ENCODE assay signal across 32 mouse cellular contexts in the genomic region with DNA sequence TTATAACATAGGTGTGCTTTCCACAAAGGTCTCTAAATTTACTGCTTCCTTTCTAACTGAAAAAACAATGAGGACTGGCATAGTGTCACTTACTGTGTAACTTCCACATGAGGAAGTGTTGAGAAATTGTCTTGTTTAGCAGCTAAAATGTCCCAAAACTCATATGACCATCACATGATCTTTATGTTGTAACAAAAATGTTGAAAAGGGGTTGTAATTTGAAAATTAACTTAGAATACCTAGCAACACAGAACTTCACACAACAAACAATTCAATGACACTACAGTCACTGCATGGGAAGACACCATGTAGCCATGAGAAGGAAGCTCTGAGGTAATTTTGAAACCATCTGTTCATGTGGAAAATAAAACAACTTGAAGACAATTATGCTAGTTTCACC. TPM values are rescaled to one million over a fixed set of nuclear protein-coding genes. Genes with fewer than 3 reads are reported as not detected.
DNase-seq lines count a peak whose midpoint lies in the region; ATAC-seq and TF ChIP-seq lines count a peak whose summit lies in the region.
"Had no signal": no experiment of that assay in that cellular context is flagged by ENCODE, and none has a peak within 500 bp of the region (broad histone marks: within the 10 kb centered on the region; RNA-seq: fewer than 3 reads in every experiment).

No protein-coding gene starts in this region.

- no peak overlapping the region for H3K4me3 ChIP-seq in lung, postnatal 0 days (ENCODE audit: low read depth, low read length)
- no peak overlapping the region for H3K4me3 ChIP-seq in layer of hippocampus, adult 2 months
- H3K4me3 ChIP-seq: embryonic facial prominence, embryonic 10.5 days; forebrain, embryonic 12.5 days; heart, embryonic 15.5 days; hindbrain, embryonic 15.5 days; neural tube, embryonic 15.5 days had no signal

- H3K36me3 ChIP-seq in lung, postnatal 0 days (ENCODE audit: insufficient read depth, low read length), result no peaks in the 10 kb centered on the region
- H3K36me3 ChIP-seq: forebrain, embryonic 12.5 days; heart, embryonic 15.5 days; hindbrain, embryonic 15.5 days; neural tube, embryonic 15.5 days had no signal

- no peak for TF ChIP-seq EP300 in lung, postnatal 0 days (IDR thresholded peaks at IDR 0.05)

- no peak for ATAC-seq in lung, postnatal 0 days
- ATAC-seq in granulocyte monocyte progenitor cell, adult 5-6 weeks (replicated peaks; ENCODE audit: poor library complexity, severe bottlenecking), result peak; percentile 71
- ATAC-seq in megakaryocyte, adult 5-6 weeks (ENCODE audit: poor library complexity, severe bottlenecking), result peak; percentile 51
- no peak for ATAC-seq in CD4-positive, CD25-positive, alpha-beta regulatory T cell, adult 4 months

- TF ChIP-seq CTCF in lung, postnatal 0 days (IDR thresholded peaks at IDR 0.05), result no peak
- TF ChIP-seq CTCF in layer of hippocampus, adult 2 months (conservative IDR thresholded peaks at IDR 0.05), result no peak

- no peaks in the 10 kb centered on the region for H3K27me3 ChIP-seq in lung, postnatal 0 days (replicated peaks; ENCODE audit: insufficient read depth, low read length)
- H3K27me3 ChIP-seq: forebrain, embryonic 12.5 days; heart, embryonic 15.5 days; hindbrain, embryonic 15.5 days; neural tube, embryonic 15.5 days had no signal

- DNase-seq in lung, postnatal 0 days (ENCODE audit: low spot score), result peak; percentile 11
- DNase-seq in lung, postnatal 36 days, result no peak
- no peak for DNase-seq in embryo, embryonic 11 days
- DNase-seq in layer of hippocampus, adult 2 months (ENCODE audit: low spot score in 2 of 2), result no peak
- DNase-seq: adrenal gland, postnatal 10 days; cerebellum, adult 8-10 months; gastrocnemius, postnatal 36 days; heart, postnatal 4 days; kidney, adult 9 months; kidney, postnatal 14 days; lung, adult 18-20 months; lung, postnatal 14 days; thymus, postnatal 14 days had no signal

- H3K9me3 ChIP-seq in lung, postnatal 0 days (ENCODE audit: low read length), result no peaks in the 10 kb centered on the region
- H3K9me3 ChIP-seq: embryonic facial prominence, embryonic 10.5 days; forebrain, embryonic 12.5 days; heart, embryonic 15.5 days; hindbrain, embryonic 15.5 days; neural tube, embryonic 15.5 days had no signal

- no peak overlapping the region for H3K4me2 ChIP-seq in lung, postnatal 0 days (replicated peaks; ENCODE audit: low read depth, low read length)
- H3K4me2 ChIP-seq: forebrain, embryonic 12.5 days; heart, embryonic 15.5 days; hindbrain, embryonic 15.5 days; midbrain, embryonic 11.5 days; neural tube, embryonic 15.5 days had no signal

- no peak overlapping the region for H3K9ac ChIP-seq in lung, postnatal 0 days (replicated peaks; ENCODE audit: low read depth)
- H3K9ac ChIP-seq: forebrain, embryonic 12.5 days; heart, embryonic 15.5 days; hindbrain, embryonic 15.5 days; neural tube, embryonic 15.5 days had no signal

- no peak overlapping the region for H3K27ac ChIP-seq in lung, postnatal 0 days (ENCODE audit: low read length)
- no peak overlapping the region for H3K27ac ChIP-seq in layer of hippocampus, adult 2 months
- H3K27ac ChIP-seq: embryonic facial prominence, embryonic 10.5 days; forebrain, embryonic 12.5 days; heart, embryonic 15.5 days; hindbrain, embryonic 15.5 days; neural tube, embryonic 15.5 days had no signal

- no peaks in the 10 kb centered on the region for H3K4me1 ChIP-seq in lung, postnatal 0 days (ENCODE audit: insufficient read depth, low read depth, low read length)
- H3K4me1 ChIP-seq: embryonic facial prominence, embryonic 10.5 days; forebrain, embryonic 12.5 days; heart, embryonic 15.5 days; hindbrain, embryonic 15.5 days; neural tube, embryonic 15.5 days had no signal

RNA-seq across cellular contexts. Expression of a gene that starts 3.9 kb away (rescaled TPM):
- 48.8 and 57.0 TPM in 2 replicates for polyA plus RNA-seq in lung, postnatal 0 days (2015; fragmentation: Nextera tagmentation; extraction: Ambion mirVana)
- 45.3 and 79.8 TPM in 2 replicates for total RNA-seq in granulocyte monocyte progenitor cell, adult 5-6 weeks (2014; fragmentation: Nextera tagmentation)
- 57.9 and 59.2 TPM in 2 replicates for total RNA-seq in granulocyte monocyte progenitor cell, adult 5-6 weeks (2017)
- 95.3 and 104 TPM in 2 replicates for total RNA-seq in megakaryocyte, adult 5-6 weeks (2015)
- total RNA-seq in megakaryocyte, adult 5-6 weeks (2017), result 88.8 and 97.8 TPM in 2 replicates
- 100 to 1,000 TPM; 107 to 132 TPM for polyA plus RNA-seq in CD4-positive, CD25-positive, alpha-beta regulatory T cell, adult 4 months (2017; shearing (Covaris generic))
- total RNA-seq in layer of hippocampus, adult 2 months (2021), result 10 to 100 TPM; 42.4 to 43.5 TPM

RNA-seq across cellular contexts. Expression of a gene that starts 31.2 kb away (rescaled TPM):
- 28.8 and 31.6 TPM in 2 replicates for polyA plus RNA-seq in lung, postnatal 0 days (2015; fragmentation: Nextera tagmentation; extraction: Ambion mirVana)
- 174 and 211 TPM in 2 replicates for total RNA-seq in granulocyte monocyte progenitor cell, adult 5-6 weeks (2014; fragmentation: Nextera tagmentation)
- total RNA-seq in granulocyte monocyte progenitor cell, adult 5-6 weeks (2017), result 396 and 439 TPM in 2 replicates
- total RNA-seq in megakaryocyte, adult 5-6 weeks (2015), result 37.4 and 41.2 TPM in 2 replicates
- 79.3 and 82.6 TPM in 2 replicates for total RNA-seq in megakaryocyte, adult 5-6 weeks (2017)
- polyA plus RNA-seq in CD4-positive, CD25-positive, alpha-beta regulatory T cell, adult 4 months (2017; shearing (Covaris generic)), result 100 to 1,000 TPM; 140 to 147 TPM
- 10 to 100 TPM; 28.9 to 35.4 TPM for total RNA-seq in layer of hippocampus, adult 2 months (2021)

RNA-seq across cellular contexts. Expression of a gene that starts 36.7 kb away (rescaled TPM):
- polyA plus RNA-seq in lung, postnatal 0 days (2015; fragmentation: Nextera tagmentation; extraction: Ambion mirVana), result not detected in 2 replicates
- total RNA-seq in granulocyte monocyte progenitor cell, adult 5-6 weeks (2014; fragmentation: Nextera tagmentation), result not detected in 2 replicates
- total RNA-seq in granulocyte monocyte progenitor cell, adult 5-6 weeks (2017), result not detected in 2 replicates
- total RNA-seq in megakaryocyte, adult 5-6 weeks (2015), result not detected in 2 replicates
- total RNA-seq in megakaryocyte, adult 5-6 weeks (2017), result not detected in 2 replicates
- not detected for polyA plus RNA-seq in CD4-positive, CD25-positive, alpha-beta regulatory T cell, adult 4 months (2017; shearing (Covaris generic))
- not detected for total RNA-seq in layer of hippocampus, adult 2 months (2021)
- total RNA-seq: adrenal gland, postnatal 10 days; gastrocnemius, adult 18-20 months; gastrocnemius, postnatal 36 days; heart, adult 8-10 months; heart, postnatal 4 days; layer of hippocampus, adult 18-20 months; layer of hippocampus, postnatal 25 days; left cerebral cortex, postnatal 10 days; midbrain, postnatal 0 days had no signal
- polyA plus RNA-seq: C2C12; embryonic facial prominence, embryonic 10.5 days; forebrain, embryonic 12.5 days; heart, embryonic 15.5 days; hindbrain, embryonic 15.5 days; intestine, embryonic 14.5 days; limb, embryonic 11.5 days; midbrain, embryonic 11.5 days; midbrain, postnatal 0 days; neural tube, embryonic 15.5 days; small intestine, adult 2 months had no signal

RNA-seq across cellular contexts. Expression of a gene that starts 41.6 kb away (rescaled TPM):
- 5.0 and 5.2 TPM in 2 replicates for polyA plus RNA-seq in lung, postnatal 0 days (2015; fragmentation: Nextera tagmentation; extraction: Ambion mirVana)
- 0.36 and 3.3 TPM in 2 replicates for total RNA-seq in granulocyte monocyte progenitor cell, adult 5-6 weeks (2014; fragmentation: Nextera tagmentation)
- 1.9 and 2.9 TPM in 2 replicates for total RNA-seq in granulocyte monocyte progenitor cell, adult 5-6 weeks (2017)
- 15.3 and 19.9 TPM in 2 replicates for total RNA-seq in megakaryocyte, adult 5-6 weeks (2015)
- 6.2 and 10.0 TPM in 2 replicates for total RNA-seq in megakaryocyte, adult 5-6 weeks (2017)
- polyA plus RNA-seq in CD4-positive, CD25-positive, alpha-beta regulatory T cell, adult 4 months (2017; shearing (Covaris generic)), result 10 to 100 TPM; 16.2 to 18.3 TPM
- 1 to 10 TPM; 1.7 to 2.2 TPM for total RNA-seq in layer of hippocampus, adult 2 months (2021)

Comparison
In these comparisons a context has a peak if more than half of its experiments do, and no peak if none do; other contexts are left out.
1. ATAC-seq: peak in granulocyte monocyte progenitor cell, adult 5-6 weeks (single experiment) and megakaryocyte, adult 5-6 weeks (single experiment); none in lung, postnatal 0 days (single experiment) and CD4-positive, CD25-positive, alpha-beta regulatory T cell, adult 4 months (single experiment).